Mouse (Mus musculus) megakaryocyte, embryonic 14.5 days (primary cell): Measurements from ENCODE around the gene Slc16a4.
"Not testable (repeated sequence)": the region's sequence is repeated elsewhere in the genome, so short reads cannot be mapped to it uniquely, and the experiment has no call there.

ENCODE experiments used
- FLI1 ChIP-seq: IDR thresholded peaks from 2 replicates; pipeline ENCODE4 v1.6.1; 2012; ENCODE audit warnings: low read length, inconsistent platforms, mixed read lengths
- GATA1 ChIP-seq: IDR thresholded peaks from 3 replicates; pipeline ENCODE4 v1.6.1; 2012; ENCODE audit warnings: mixed read lengths, low read length, inconsistent platforms, borderline replicate concordance

- TF ChIP-seq GATA1, FLI1: not testable (repeated sequence)
Measured at GRCm38 (mm10) chr3:107296917-107297316, 5.9 kb downstream of the Slc16a4 start.
